ENCODE assay signal across 10 mouse cellular contexts in the genomic region with DNA sequence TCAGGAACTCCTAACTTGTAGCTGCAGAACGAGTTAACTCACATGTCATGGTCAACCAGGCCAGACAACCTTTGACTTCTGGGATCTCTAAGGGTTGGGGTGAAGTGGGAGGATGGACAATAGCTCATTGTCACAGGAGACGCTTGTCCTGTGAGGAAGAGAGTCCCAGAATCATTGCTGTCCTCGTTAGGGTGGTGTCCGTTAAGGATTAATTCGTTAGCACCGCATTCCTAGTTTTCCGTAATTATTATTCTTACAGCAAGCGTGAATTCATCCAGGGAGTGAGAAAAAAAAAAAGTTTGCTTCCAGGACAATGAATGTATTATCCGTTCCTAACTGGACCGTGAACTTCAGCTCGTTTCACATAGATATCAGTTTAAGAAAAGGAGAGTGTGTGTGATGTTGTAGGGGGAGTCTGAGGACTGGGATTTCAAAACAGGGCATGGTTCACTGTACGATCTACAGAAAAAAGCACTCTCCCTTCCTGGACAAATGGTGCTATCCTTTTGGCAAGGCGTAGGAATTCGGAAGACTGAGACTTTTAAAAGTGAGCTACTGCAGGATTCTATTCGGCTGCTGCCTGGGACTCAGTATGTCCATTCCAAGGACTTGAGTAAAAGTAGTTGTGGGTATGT.
DNase-seq lines count a peak whose midpoint lies in the region; ATAC-seq lines count a peak whose summit lies in the region.
"Had no signal": no experiment of that assay in that cellular context is flagged by ENCODE, and none has a peak within 500 bp of the region (broad histone marks: within the 10 kb centered on the region; RNA-seq: fewer than 3 reads in every experiment).

No protein-coding gene starts in this region.

- ATAC-seq in heart, embryonic 14.5 days (ENCODE audit: insufficient number of reproducible peaks, insufficient read depth, low FRiP score, low read depth): no peak
- ATAC-seq in embryonic facial prominence, embryonic 11.5 days (replicated peaks; ENCODE audit: insufficient number of reproducible peaks, low FRiP score, low TSS enrichment, low read depth): no peak
- ATAC-seq in midbrain, embryonic 12.5 days (ENCODE audit: low FRiP score, low read depth): no peak; the same call in 1 of the 2 replicates
- ATAC-seq: inflammation-experienced regulatory T-cells, adult 6 months had no signal

- no peak overlapping the region for H3K27ac ChIP-seq in heart, embryonic 14.5 days (replicated peaks in 1 of 2; ENCODE audit: control insufficient read depth in 1 of 2, insufficient read depth in 1 of 2, low read depth in 2 of 2, low read length in 2 of 2)
- H3K27ac ChIP-seq in embryonic facial prominence, embryonic 11.5 days (replicated peaks; ENCODE audit: low read depth, low read length): peak overlapping the region; percentile 75
- peak overlapping the region; percentile 85 for H3K27ac ChIP-seq in hindbrain, embryonic 10.5 days
- H3K27ac ChIP-seq in midbrain, embryonic 12.5 days (replicated peaks): peak overlapping the region; percentile 63

- H3K27me3 ChIP-seq in heart, embryonic 14.5 days (ENCODE audit: control insufficient read depth, insufficient read depth, low read length): no peaks in the 10 kb centered on the region
- H3K27me3 ChIP-seq in embryonic facial prominence, embryonic 11.5 days (ENCODE audit: control insufficient read depth, insufficient read depth, low read length): no peaks in the 10 kb centered on the region
- no peaks in the 10 kb centered on the region for H3K27me3 ChIP-seq in hindbrain, embryonic 10.5 days (ENCODE audit: insufficient read depth, poor library complexity, severe bottlenecking)
- H3K27me3 ChIP-seq in midbrain, embryonic 12.5 days: peaks cover 5% of the 10 kb centered on the region; the same call in 1 of the 2 replicates

- H3K9ac ChIP-seq in heart, embryonic 14.5 days (ENCODE audit: low read length): no peak overlapping the region
- H3K9ac ChIP-seq in embryonic facial prominence, embryonic 11.5 days (replicated peaks; ENCODE audit: low read length): peak overlapping the region; percentile 57
- peak overlapping the region; percentile 24; the same call in 1 of the 2 replicates for H3K9ac ChIP-seq in midbrain, embryonic 12.5 days (replicated peaks)

- DNase-seq in heart, adult 8-10 months (ENCODE audit: low spot score): no peak
- no peak for DNase-seq in embryonic facial prominence, embryonic 11.5 days (ENCODE audit: low spot score)
- peak; percentile 31 for DNase-seq in hindbrain, embryonic 10.5 days (ENCODE audit: low spot score)
- no peak for DNase-seq in adipocyte (ENCODE audit: low spot score)
- no peak for DNase-seq in left cerebral cortex, adult 8-10 months (ENCODE audit: low spot score in 2 of 2)
- no peak for DNase-seq in thymus, postnatal 10 days (ENCODE audit: low spot score in 2 of 2)
- DNase-seq: adrenal gland, adult 8-10 months had no signal

- no peak overlapping the region for H3K4me3 ChIP-seq in heart, embryonic 14.5 days (ENCODE audit: control insufficient read depth in 1 of 2, insufficient read depth in 1 of 2, low read depth in 1 of 2, low read length in 2 of 2)
- H3K4me3 ChIP-seq in embryonic facial prominence, embryonic 11.5 days (ENCODE audit: low read depth, low read length): peak overlapping the region; percentile 34
- H3K4me3 ChIP-seq in hindbrain, embryonic 10.5 days: peak overlapping the region; percentile 44
- H3K4me3 ChIP-seq in midbrain, embryonic 12.5 days: peak overlapping the region; percentile 28

- H3K9me3 ChIP-seq in heart, embryonic 14.5 days (ENCODE audit: control insufficient read depth, low read length): no peaks in the 10 kb centered on the region
- no peaks in the 10 kb centered on the region for H3K9me3 ChIP-seq in embryonic facial prominence, embryonic 11.5 days (replicated peaks; ENCODE audit: control insufficient read depth, low read length)
- H3K9me3 ChIP-seq in hindbrain, embryonic 10.5 days: no peaks in the 10 kb centered on the region
- no peaks in the 10 kb centered on the region for H3K9me3 ChIP-seq in midbrain, embryonic 12.5 days

- H3K4me2 ChIP-seq in heart, embryonic 14.5 days (ENCODE audit: low read length): peak overlapping the region; percentile 19; the same call in 1 of the 2 replicates
- H3K4me2 ChIP-seq in embryonic facial prominence, embryonic 11.5 days (ENCODE audit: low read depth, low read length): peak overlapping the region; percentile 55
- H3K4me2 ChIP-seq in midbrain, embryonic 12.5 days (replicated peaks): peak overlapping the region; percentile 32

- WGBS in heart, embryonic 14.5 days: 63% methylated on average over 15 of the region's 15 CpGs
- 16% methylated on average over 15 of the region's 15 CpGs for WGBS in embryonic facial prominence, embryonic 11.5 days
- WGBS in hindbrain, embryonic 10.5 days: 41% methylated on average over 15 of the region's 15 CpGs
- WGBS in midbrain, embryonic 12.5 days: 38% methylated on average over 15 of the region's 15 CpGs

- no peaks in the 10 kb centered on the region for H3K36me3 ChIP-seq in heart, embryonic 14.5 days (ENCODE audit: control insufficient read depth, insufficient read depth, low read length)
- no peaks in the 10 kb centered on the region for H3K36me3 ChIP-seq in embryonic facial prominence, embryonic 11.5 days (replicated peaks; ENCODE audit: control insufficient read depth, insufficient read depth, low read depth, low read length)
- no peaks in the 10 kb centered on the region for H3K36me3 ChIP-seq in hindbrain, embryonic 10.5 days
- H3K36me3 ChIP-seq in midbrain, embryonic 12.5 days: no peaks in the 10 kb centered on the region

- H3K4me1 ChIP-seq in heart, embryonic 14.5 days (ENCODE audit: control insufficient read depth in 2 of 2, insufficient read depth in 2 of 2, low read length in 2 of 2): peaks cover 2 to 4% of the 10 kb centered on the region in 2 experiments; a peak in 2 of 4 replicates
- peaks cover 2% of the 10 kb centered on the region for H3K4me1 ChIP-seq in embryonic facial prominence, embryonic 11.5 days (ENCODE audit: control insufficient read depth, insufficient read depth, low read length)
- peaks cover 74% of the 10 kb centered on the region for H3K4me1 ChIP-seq in hindbrain, embryonic 10.5 days (replicated peaks)
- H3K4me1 ChIP-seq in midbrain, embryonic 12.5 days: peaks cover 30% of the 10 kb centered on the region

Comparison
In these comparisons a context has a peak if more than half of its experiments do, and no peak if none do; other contexts are left out.
1. H3K27ac ChIP-seq: peak in embryonic facial prominence, embryonic 11.5 days (single experiment), hindbrain, embryonic 10.5 days (single experiment) and midbrain, embryonic 12.5 days (single experiment); none in heart, embryonic 14.5 days (0 of 2).
2. H3K4me3 ChIP-seq: peak in embryonic facial prominence, embryonic 11.5 days (single experiment), hindbrain, embryonic 10.5 days (single experiment) and midbrain, embryonic 12.5 days (single experiment); none in heart, embryonic 14.5 days (0 of 2).
3. Peak in every context shown above with its lines, with median percentiles within 50 percentile points of each other: H3K4me2 ChIP-seq.